Mouse (Mus musculus) heart, embryonic 14.5 days (tissue): ENCODE measurements around the gene Ppp4r1. TPM values are rescaled to one million over a fixed set of nuclear protein-coding genes. Genes with fewer than 3 reads are reported as not detected.

Experiments used
- ATAC-seq: fragments of 200-750 bp; cut with Nextera tagmentation; 2 replicates; pipeline ENCODE4 v1.8.0; 2017; ENCODE audit warnings: low read depth, moderate TSS enrichment; ENCODE audit not compliant: insufficient number of reproducible peaks, insufficient read depth, low FRiP score
- H3K27ac ChIP-seq, 2 experiments: fragments of 200-500 bp in 1 of 2; fragments of 300-500 bp in 1 of 2; sonication (generic) in 1 of 2; replicated peaks in 1 of 2; 2 replicates each; pipeline ENCODE4 v1.5.1; 2012 to 2014; ENCODE audit warnings: low read depth in 2 of 2, low read length in 2 of 2, control low read depth in 1 of 2, mild to moderate bottlenecking in 1 of 2, mixed read lengths in 1 of 2; ENCODE audit not compliant: control insufficient read depth in 1 of 2, insufficient read depth in 1 of 2
- H3K27me3 ChIP-seq: fragments of 300-500 bp; sonication (generic); 2 replicates; pipeline ENCODE4 v1.6.1; 2014; ENCODE audit warnings: mild to moderate bottlenecking, low read length, control low read depth; ENCODE audit not compliant: control insufficient read depth, insufficient read depth
- H3K36me3 ChIP-seq: fragments of 300-500 bp; sonication (generic); 2 replicates; pipeline ENCODE4 v1.6.1; 2014; ENCODE audit warnings: mild to moderate bottlenecking, control low read depth, low read length, mixed read lengths; ENCODE audit not compliant: control insufficient read depth, insufficient read depth
- H3K4me1 ChIP-seq, 2 experiments: fragments of 200-500 bp in 1 of 2; fragments of 300-500 bp in 1 of 2; sonication (generic) in 1 of 2; 2 replicates each; pipeline ENCODE4 v1.6.1; 2012 to 2014; ENCODE audit warnings: low read length in 2 of 2, control low read depth in 1 of 2, mixed read lengths in 1 of 2; ENCODE audit not compliant: control insufficient read depth in 2 of 2, insufficient read depth in 2 of 2
- H3K4me2 ChIP-seq: fragments of 300-500 bp; sonication (generic); 2 replicates; pipeline ENCODE4 v1.6.1; 2014; ENCODE audit warnings: mild to moderate bottlenecking, low read length
- H3K4me3 ChIP-seq, 2 experiments: fragments of 200-500 bp in 1 of 2; fragments of 300-500 bp in 1 of 2; sonication (generic) in 1 of 2; 2 replicates each; pipeline ENCODE4 v1.5.1; 2012 to 2014; ENCODE audit warnings: low read length in 2 of 2, mild to moderate bottlenecking in 2 of 2, control low read depth in 1 of 2, low read depth in 1 of 2, moderate library complexity in 1 of 2; ENCODE audit not compliant: control insufficient read depth in 1 of 2, insufficient read depth in 1 of 2
- H3K9ac ChIP-seq: fragments of 300-500 bp; sonication (generic); 2 replicates; pipeline ENCODE4 v1.6.1; 2014; ENCODE audit warnings: mild to moderate bottlenecking, low read length
- H3K9me3 ChIP-seq: fragments of 300-500 bp; sonication (generic); 2 replicates; pipeline ENCODE4 v1.6.1; 2016; ENCODE audit warnings: low read length, control low read depth; ENCODE audit not compliant: control insufficient read depth
- WGBS: fragments of 180-500 bp; shearing (Covaris S2); extraction: QIAGEN DNeasy Blood & Tissue Kit; methylation state at CpG from one replicate; pipeline ENCODE4 v1.1.7; 2014; 5-methylcytosine and 5-hydroxymethylcytosine counted together
- polyA plus RNA-seq: library from polyadenylated mRNA; unstranded; fragments of >200 nt; fragmentation: Nextera tagmentation; extraction: Ambion mirVana; gene quantifications from 2 replicates; pipeline ENCODE4 v1.2.1, GENCODE M21; 2014

Ppp4r1 gene
- polyA plus RNA-seq, 1 experiment from 2014 or later, result 34.8 TPM

GRCm38 (mm10) chr17:65827119-65827840, 44.9 kb downstream of the Ppp4r1 start:
- Histone ChIP-seq H3K9me3 (no peaks in the 10 kb centered on the region), H3K9ac (no peak overlapping the region), H3K4me3 (no peak overlapping the region), H3K4me1 (no peaks in the 10 kb centered on the region), H3K27me3 (no peaks in the 10 kb centered on the region), H3K27ac (no peak overlapping the region), H3K4me2 (no peak overlapping the region), H3K36me3 (peaks cover 77% of the 10 kb centered on the region)
- WGBS, result 84% methylated on average over 16 of the region's 16 CpGs
- ATAC-seq, result no peak

GRCm38 (mm10) chr17:65827904-65828303, 45.5 kb downstream of the Ppp4r1 start:
- ATAC-seq, result no peak

GRCm38 (mm10) chr17:65828951-65829350, 46.6 kb downstream of the Ppp4r1 start:
- H3K36me3 ChIP-seq, result peaks cover 86% of the 10 kb centered on the region
- H3K27me3 ChIP-seq, result no peaks in the 10 kb centered on the region
- no peaks in the 10 kb centered on the region for H3K4me1 ChIP-seq
- H3K4me3 ChIP-seq, result no peak overlapping the region
- H3K27ac ChIP-seq, result no peak overlapping the region
- ATAC-seq, result no peak
- no peak overlapping the region for H3K9ac ChIP-seq
- WGBS, result 91% methylated on average over 11 of the region's 11 CpGs
- H3K9me3 ChIP-seq, result no peaks in the 10 kb centered on the region
- H3K4me2 ChIP-seq, result no peak overlapping the region

More at GRCm38 (mm10) chr17:65827904-65828303, 45.5 kb downstream of the Ppp4r1 start:
- peaks cover 78% of the 10 kb centered on the region for H3K36me3 ChIP-seq
- H3K4me1 ChIP-seq, result no peaks in the 10 kb centered on the region
- no peaks in the 10 kb centered on the region for H3K9me3 ChIP-seq
- H3K9ac ChIP-seq, result no peak overlapping the region
- H3K4me3 ChIP-seq, result no peak overlapping the region
- no peaks in the 10 kb centered on the region for H3K27me3 ChIP-seq
- H3K4me2 ChIP-seq, result no peak overlapping the region
- 91% methylated on average over 5 of the region's 5 CpGs for WGBS
- H3K27ac ChIP-seq, result no peak overlapping the region

GRCm38 (mm10) chr17:65830216-65830863, 48.0 kb downstream of the Ppp4r1 start:
- ATAC-seq, result no peak
- peaks cover 84% of the 10 kb centered on the region for H3K36me3 ChIP-seq
- 91% methylated on average over 13 of the region's 13 CpGs for WGBS
- no peak overlapping the region for H3K4me3 ChIP-seq
- H3K4me2 ChIP-seq, result no peak overlapping the region
- no peaks in the 10 kb centered on the region for H3K4me1 ChIP-seq
- H3K9me3 ChIP-seq, result no peaks in the 10 kb centered on the region
- no peak overlapping the region for H3K27ac ChIP-seq
- no peak overlapping the region for H3K9ac ChIP-seq
- H3K27me3 ChIP-seq, result no peaks in the 10 kb centered on the region

- no peak overlapping the region for H3K4me2 ChIP-seq
- no peaks in the 10 kb centered on the region for H3K4me1 ChIP-seq
- peaks cover 96% of the 10 kb centered on the region for H3K36me3 ChIP-seq
- no peak overlapping the region for H3K9ac ChIP-seq
- no peaks in the 10 kb centered on the region for H3K9me3 ChIP-seq
- H3K27me3 ChIP-seq, result no peaks in the 10 kb centered on the region
- H3K4me3 ChIP-seq, result no peak overlapping the region
- ATAC-seq, result no peak
- no peak overlapping the region for H3K27ac ChIP-seq
- 93% methylated on average over 3 of the region's 3 CpGs for WGBS
Observed at GRCm38 (mm10) chr17:65833891-65834290, 51.5 kb downstream of the Ppp4r1 start.

- Histone ChIP-seq H3K9me3 (no peaks in the 10 kb centered on the region), H3K27ac (no peak overlapping the region), H3K4me1 (no peaks in the 10 kb centered on the region), H3K4me3 (no peak overlapping the region), H3K9ac (no peak overlapping the region), H3K36me3 (peaks cover 98% of the 10 kb centered on the region), H3K27me3 (no peaks in the 10 kb centered on the region), H3K4me2 (no peak overlapping the region)
- WGBS, result 90% methylated on average over 3 of the region's 3 CpGs
- no peak for ATAC-seq
Observed at GRCm38 (mm10) chr17:65836746-65837145, 54.4 kb downstream of the Ppp4r1 start.

- Histone ChIP-seq H3K27me3 (no peaks in the 10 kb centered on the region), H3K9ac (no peak overlapping the region), H3K27ac (no peak overlapping the region), H3K9me3 (no peaks in the 10 kb centered on the region), H3K4me1 (no peaks in the 10 kb centered on the region), H3K4me3 (no peak overlapping the region), H3K4me2 (no peak overlapping the region), H3K36me3 (peaks cover 94% of the 10 kb centered on the region)
- WGBS, result 86% methylated on average over 7 of the region's 7 CpGs
- ATAC-seq, result no peak
Observed at GRCm38 (mm10) chr17:65839541-65840256, 57.3 kb downstream of the Ppp4r1 start.
